Mouse (Mus musculus) olfactory bulb, adult 2 months (tissue): ENCODE data around the gene Tnfrsf1b.

Experiments
- CTCF ChIP-seq: fragments of 200-500 bp; IDR thresholded peaks from 2 replicates; pipeline ENCODE4 v1.5.1; 2012; ENCODE audit warnings: low read depth, mild to moderate bottlenecking, low read length, moderate library complexity; ENCODE audit not compliant: insufficient read depth
- POLR2A ChIP-seq: fragments of 200-500 bp; IDR thresholded peaks from 2 replicates; pipeline ENCODE4 v1.6.1; 2012; ENCODE audit warnings: mild to moderate bottlenecking, low read depth, low read length, moderate library complexity; ENCODE audit not compliant: insufficient read depth

DNA sequence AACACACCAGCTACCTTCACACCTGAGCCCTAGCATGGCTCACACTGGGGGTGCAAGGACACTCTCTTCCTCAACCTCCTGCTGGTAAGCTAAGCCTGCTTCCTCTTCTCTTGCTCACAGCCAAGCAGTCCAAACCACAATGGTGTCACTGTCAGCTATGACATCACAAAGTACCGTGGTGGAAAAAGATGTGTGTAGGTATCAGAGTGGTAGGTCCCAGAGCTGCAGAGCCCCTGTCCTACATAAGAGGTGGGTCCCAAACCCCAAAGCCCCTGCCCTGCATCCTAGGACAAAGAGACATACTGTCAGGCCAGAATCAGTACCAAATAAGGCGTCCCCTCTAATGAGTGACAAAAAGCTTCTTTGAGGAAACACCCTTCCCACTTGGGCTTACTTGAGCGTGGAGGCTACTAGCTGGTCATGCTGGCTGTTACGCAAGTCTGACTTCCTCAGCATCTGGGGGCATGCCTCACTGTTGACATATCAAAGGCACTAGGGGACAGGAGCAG is 5.9 kb downstream of the Tnfrsf1b start:
- TF ChIP-seq CTCF (no peak), POLR2A (no peak)
